Mouse (Mus musculus) gastrocnemius, adult 2 months (tissue): ENCODE measurements around the gene Fndc3b. TPM values are rescaled to one million over a fixed set of nuclear protein-coding genes. Genes with fewer than 3 reads are reported as not detected.

Experiments used
- DNase-seq: peaks from one replicate; pipeline ENCODE4 v3.0.0; 2022
- H3K27ac ChIP-seq: fragments of 200-600 bp; 2 replicates; pipeline ENCODE4 v1.8.1; 2022; ENCODE audit warnings: mild to moderate bottlenecking
- H3K4me3 ChIP-seq: fragments of 200-600 bp; 2 replicates; pipeline ENCODE4 v1.8.1; 2022; ENCODE audit warnings: mild to moderate bottlenecking, moderate library complexity
- CTCF ChIP-seq: fragments of 200-600 bp; IDR thresholded peaks from 2 replicates; pipeline ENCODE4 v1.8.1; 2022; ENCODE audit warnings: antibody characterized with exemption, mild to moderate bottlenecking, moderate library complexity
- intact Hi-C: fragments of 180-260 bp; cut with DNase I; formaldehyde crosslinking; loops from one replicate; pipeline ENCODE4 v1.15.1; 2025
- total RNA-seq, 2 experiments: library from RNA; stranded (reverse); gene quantifications; 2 replicates each; pipeline ENCODE4 v1.2.3; 2021

Fndc3b gene
- total RNA-seq, 2 experiments from 2014 or later = 13.8 to 24.9 TPM

- no peak overlapping the region for H3K27ac ChIP-seq
- no peak for TF ChIP-seq CTCF
- H3K4me3 ChIP-seq = no peak overlapping the region
- no peak for DNase-seq
- intact Hi-C loops = no loop called here
These were observed 121.8 kb downstream of the Fndc3b start for GRCm38 (mm10) chr3:27589305-27589704.

DNA sequence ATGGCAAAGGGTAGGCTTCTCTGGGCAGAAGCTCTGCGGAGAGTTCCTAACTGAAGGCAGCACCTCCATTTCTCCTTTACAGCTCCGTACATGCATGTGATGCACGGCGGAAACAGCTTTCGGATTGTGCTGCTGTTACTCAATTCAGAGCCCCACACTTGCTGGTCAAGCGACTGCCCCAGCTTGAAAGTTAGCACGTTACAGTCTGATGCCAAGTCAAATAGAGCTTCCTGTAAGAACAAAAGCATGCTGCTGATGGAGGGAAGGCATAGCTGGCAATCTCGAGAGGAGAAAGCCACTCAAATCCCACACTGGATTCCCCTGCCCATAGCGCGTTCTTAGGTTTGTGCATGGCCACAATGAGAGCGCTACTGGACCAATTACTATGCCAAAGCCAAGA is 122.5 kb downstream of the Fndc3b start:
- DNase-seq = no peak
- intact Hi-C loops = no loop called here
- Histone ChIP-seq H3K4me3 (no peak overlapping the region), H3K27ac (no peak overlapping the region)
- no peak for TF ChIP-seq CTCF

DNA sequence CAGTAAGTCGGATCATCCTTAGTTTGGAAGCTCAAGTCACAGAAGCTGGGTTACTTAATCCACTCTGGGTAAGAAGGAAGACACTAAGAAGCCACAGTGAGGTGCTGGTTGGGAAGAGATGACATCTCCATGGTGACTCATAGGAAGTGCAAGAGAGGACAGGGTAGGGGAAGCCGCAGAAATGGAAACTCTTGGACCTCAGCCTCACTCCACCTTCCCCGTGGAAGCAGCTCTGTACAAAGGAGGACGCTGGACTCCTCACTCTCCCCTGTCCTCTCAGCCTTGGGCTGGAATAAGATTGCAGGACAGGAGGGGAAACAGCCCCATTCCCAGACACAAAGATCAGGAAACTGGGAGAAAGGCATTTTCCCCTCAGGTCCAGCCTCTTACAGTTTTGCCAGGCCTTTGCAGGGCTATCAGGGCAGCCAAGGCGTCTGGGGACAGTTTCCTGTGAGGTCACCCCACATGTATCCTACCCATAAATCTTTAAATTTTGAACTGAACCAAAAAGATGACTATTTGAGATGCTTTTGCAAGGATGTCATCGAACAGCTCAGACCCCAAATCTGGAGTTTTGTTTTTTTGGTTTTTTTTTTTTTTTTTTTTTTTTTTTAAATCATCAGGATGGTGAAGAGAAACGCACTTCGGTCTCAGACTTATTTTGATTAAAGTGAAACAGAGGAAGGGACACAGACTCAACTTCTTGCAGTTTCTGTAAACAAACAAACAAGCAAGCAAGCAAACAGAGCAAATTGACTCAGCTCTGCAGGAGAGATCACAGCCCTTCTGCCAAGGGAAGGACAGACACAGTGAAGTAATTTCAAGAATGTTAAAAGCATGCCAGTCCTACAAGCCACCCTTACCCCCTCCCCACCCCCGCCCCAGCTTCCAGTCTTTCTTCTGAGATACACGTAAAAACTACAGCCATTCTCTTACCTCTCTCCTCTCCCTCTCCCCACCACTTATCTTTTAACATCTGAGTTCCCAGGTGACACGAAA is 126.2 kb downstream of the Fndc3b start:
- TF ChIP-seq CTCF = no peak
- intact Hi-C loops = no loop called here
- Histone ChIP-seq H3K4me3 (peak overlapping the region; percentile 9; the same call in 1 of the 2 replicates), H3K27ac (peak overlapping the region; percentile 70)
- DNase-seq = peak; percentile 57

DNA sequence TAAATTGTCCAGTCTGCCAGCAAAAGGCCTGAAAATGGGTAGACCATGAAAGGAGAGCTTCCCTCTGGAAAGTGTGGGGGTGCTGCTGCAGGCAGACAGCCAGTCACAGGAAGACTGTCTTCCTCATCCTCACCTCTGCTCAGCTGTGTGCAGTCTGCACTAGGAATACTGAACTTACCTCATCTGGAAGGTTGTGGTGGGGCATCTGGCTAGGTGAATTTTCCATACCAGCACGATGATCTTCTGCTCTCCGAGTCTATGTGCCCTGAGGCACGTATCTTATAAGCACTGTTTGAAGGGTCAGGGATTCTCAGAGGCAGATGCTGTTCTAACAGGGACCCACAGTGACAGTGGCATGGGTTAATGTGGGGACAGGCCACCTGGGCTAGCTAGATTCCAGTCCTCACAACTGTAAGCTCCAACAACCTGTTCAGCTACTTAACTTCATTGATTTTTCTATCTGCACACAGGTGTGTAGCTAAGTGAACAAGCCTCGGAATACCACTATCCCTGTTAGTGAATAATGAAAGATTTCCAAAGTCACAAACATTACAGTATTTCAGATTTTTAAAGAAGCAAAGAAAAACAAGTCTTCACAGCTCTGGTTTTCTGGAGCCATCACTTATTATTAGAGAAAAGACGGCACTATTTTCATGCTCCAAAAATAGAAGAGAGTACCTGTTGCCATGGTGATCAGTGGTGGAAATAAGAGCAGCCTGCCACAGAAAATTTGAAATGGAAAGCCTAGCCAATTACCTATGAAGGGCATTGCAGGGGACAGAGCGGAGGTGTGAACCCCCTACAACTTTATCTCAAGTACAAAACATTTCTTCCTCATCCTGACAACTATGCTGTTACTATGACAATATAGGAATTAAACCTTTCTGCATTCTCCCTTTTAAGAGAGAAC is 128.9 kb downstream of the Fndc3b start:
- no peak for TF ChIP-seq CTCF
- DNase-seq = no peak
- no peak overlapping the region for H3K4me3 ChIP-seq
- H3K27ac ChIP-seq = no peak overlapping the region
- intact Hi-C loops = no loop called here

GRCm38 (mm10) chr3:27580956-27581355 is 130.2 kb downstream of the Fndc3b start:
- intact Hi-C loops = no loop called here
- no peak for TF ChIP-seq CTCF

GRCm38 (mm10) chr3:27579894-27580613 is 131.1 kb downstream of the Fndc3b start:
- Histone ChIP-seq H3K4me3 (no peak overlapping the region), H3K27ac (no peak overlapping the region)
- intact Hi-C loops = no loop called here
- no peak for DNase-seq
- no peak for TF ChIP-seq CTCF

More at GRCm38 (mm10) chr3:27580956-27581355, 130.2 kb downstream of the Fndc3b start:
- H3K4me3 ChIP-seq = no peak overlapping the region
- no peak for DNase-seq
- H3K27ac ChIP-seq = no peak overlapping the region

DNA sequence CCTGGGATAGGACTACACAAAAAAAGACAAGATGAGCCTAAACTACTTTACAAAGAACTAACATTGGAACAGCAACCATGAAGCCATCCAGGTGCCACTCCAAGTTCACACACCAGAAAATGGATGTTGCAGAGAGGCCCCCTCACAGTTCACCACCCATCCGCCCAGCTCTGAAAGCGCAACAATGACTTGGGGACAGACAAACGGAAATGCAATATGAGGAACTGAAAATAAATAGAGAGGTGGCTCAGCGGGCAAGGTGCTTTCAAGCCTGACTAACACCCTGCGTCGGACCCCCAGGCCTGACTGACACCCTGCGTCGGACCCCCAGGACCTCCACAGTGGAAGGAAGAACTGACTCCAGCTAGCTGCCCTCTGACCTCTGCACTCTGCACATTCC is 131.9 kb downstream of the Fndc3b start:
- Histone ChIP-seq H3K27ac (no peak overlapping the region), H3K4me3 (no peak overlapping the region)
- intact Hi-C loops = no loop called here
- TF ChIP-seq CTCF = no peak
- DNase-seq = no peak

- DNase-seq = no peak
- Histone ChIP-seq H3K4me3 (no peak overlapping the region), H3K27ac (no peak overlapping the region)
- intact Hi-C loops = no loop called here
- TF ChIP-seq CTCF = no peak
These were observed 133.6 kb downstream of the Fndc3b start for GRCm38 (mm10) chr3:27577349-27578025.

- no peak overlapping the region for H3K4me3 ChIP-seq
- intact Hi-C loops = loop anchor here (5.0 kb wide), 1 partner anchor 133 kb away; no protein-coding TSS in a partner anchor
- TF ChIP-seq CTCF = no peak
- H3K27ac ChIP-seq = no peak overlapping the region
- DNase-seq = no peak
These were observed 136.9 kb downstream of the Fndc3b start for GRCm38 (mm10) chr3:27574241-27574640.

DNA sequence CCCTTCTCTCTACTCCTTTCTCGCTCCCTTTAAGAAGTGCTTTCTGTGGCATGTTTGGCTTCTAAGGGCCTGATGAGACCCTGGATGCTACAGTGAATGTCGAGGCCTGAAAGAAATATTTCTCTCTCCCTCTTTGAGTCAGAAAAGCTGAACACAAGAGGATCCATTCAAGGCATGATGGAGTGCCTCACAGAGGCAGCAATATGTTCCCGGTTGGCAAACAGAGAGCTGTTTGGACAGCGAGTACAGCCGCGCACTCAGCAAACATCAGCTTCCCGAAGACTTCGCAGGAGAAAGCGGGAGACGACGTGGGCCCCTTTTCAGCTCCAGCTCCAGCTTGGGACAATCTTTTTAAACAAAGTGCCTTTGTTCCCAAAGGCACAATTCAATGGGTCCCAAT is 137.6 kb downstream of the Fndc3b start:
- H3K27ac ChIP-seq = no peak overlapping the region
- intact Hi-C loops = loop anchor here (5.0 kb wide), 1 partner anchor 134 kb away; no protein-coding TSS in a partner anchor
- no peak for DNase-seq

GRCm38 (mm10) chr3:27572305-27572704 is 138.8 kb downstream of the Fndc3b start:
- peak; percentile 61 for DNase-seq
- peak overlapping the region; percentile 35; the same call in 1 of the 2 replicates for H3K27ac ChIP-seq
- peak; percentile 63 for TF ChIP-seq CTCF
- intact Hi-C loops = loop anchor here (5.0 kb wide), 1 partner anchor 135 kb away; no protein-coding TSS in a partner anchor
- no peak overlapping the region for H3K4me3 ChIP-seq

More for the DNA sequence above, 137.6 kb downstream of the Fndc3b start:
- no peak overlapping the region for H3K4me3 ChIP-seq
- no peak for TF ChIP-seq CTCF

GRCm38 (mm10) chr3:27565314-27565713 is 145.8 kb downstream of the Fndc3b start:
- no peak for DNase-seq
- TF ChIP-seq CTCF = no peak
- Histone ChIP-seq H3K27ac (no peak overlapping the region), H3K4me3 (no peak overlapping the region)
- intact Hi-C loops = no loop called here
